Mouse (Mus musculus): ENCODE measurements at regions not wholly inside any gene's neighbourhood (a gene's known extent, or its start where the extent isn't known, plus 50 kb on each side); places are given as distances from the start of the nearest gene placed in this dataset.

- Histone ChIP-seq H3K4me1 (no peaks in the 10 kb centered on the region), H3K9ac (no peak overlapping the region), H3K4me2 (no peak overlapping the region), H3K36me3 (no peaks in the 10 kb centered on the region), H3K27me3 (replicated peaks) (peaks cover 7% of the 10 kb centered on the region), H3K4me3 (no peak overlapping the region), H3K9me3 (replicated peaks) (no peaks in the 10 kb centered on the region), H3K27ac (no peak overlapping the region)
- no peak for ATAC-seq
- WGBS (ENCODE audit: insufficient replicate concordance): 62% methylated on average over 3 of the region's 3 CpGs
These were observed 178.2 kb downstream of the Enc1 start for GRCm38 (mm10) chr13:97419100-97419499.

- no peak overlapping the region for H3K27ac ChIP-seq
- WGBS (ENCODE audit: insufficient replicate concordance): 77% methylated on average over 8 of the region's 8 CpGs
- no peaks in the 10 kb centered on the region for H3K4me1 ChIP-seq
- no peaks in the 10 kb centered on the region for H3K36me3 ChIP-seq
- H3K27me3 ChIP-seq (replicated peaks): peaks cover 4% of the 10 kb centered on the region
- no peak overlapping the region for H3K4me2 ChIP-seq
- H3K9me3 ChIP-seq (replicated peaks): no peaks in the 10 kb centered on the region
- no peak overlapping the region for H3K4me3 ChIP-seq
- ATAC-seq: no peak
- H3K9ac ChIP-seq: no peak overlapping the region
These were observed 177.8 kb downstream of the Enc1 start for GRCm38 (mm10) chr13:97418681-97419080.

- Histone ChIP-seq H3K9me3 (replicated peaks) (no peaks in the 10 kb centered on the region), H3K4me3 (no peak overlapping the region), H3K27me3 (replicated peaks) (peaks cover 4% of the 10 kb centered on the region), H3K27ac (no peak overlapping the region), H3K4me1 (no peaks in the 10 kb centered on the region), H3K36me3 (no peaks in the 10 kb centered on the region), H3K9ac (no peak overlapping the region), H3K4me2 (no peak overlapping the region)
- no peak for ATAC-seq
- 61% methylated on average over 6 of the region's 6 CpGs for WGBS (ENCODE audit: insufficient replicate concordance)
These were observed 177.2 kb downstream of the Enc1 start for GRCm38 (mm10) chr13:97418081-97418480.

GRCm38 (mm10) chr13:97415927-97416709 lies 175.2 kb downstream of the Enc1 start:
- ATAC-seq: no peak
- Histone ChIP-seq H3K9me3 (replicated peaks) (no peaks in the 10 kb centered on the region), H3K36me3 (no peaks in the 10 kb centered on the region), H3K4me1 (no peaks in the 10 kb centered on the region), H3K4me2 (no peak overlapping the region), H3K9ac (no peak overlapping the region), H3K27ac (no peak overlapping the region), H3K27me3 (replicated peaks) (peaks cover 4% of the 10 kb centered on the region; the same call in 1 of the 2 replicates), H3K4me3 (no peak overlapping the region)
- 68% methylated on average over 10 of the region's 10 CpGs for WGBS (ENCODE audit: insufficient replicate concordance)

GRCm38 (mm10) chr13:97415381-97415780 lies 174.5 kb downstream of the Enc1 start:
- Histone ChIP-seq H3K4me1 (no peaks in the 10 kb centered on the region), H3K36me3 (no peaks in the 10 kb centered on the region), H3K4me3 (no peak overlapping the region), H3K9ac (no peak overlapping the region), H3K9me3 (replicated peaks) (no peaks in the 10 kb centered on the region), H3K4me2 (no peak overlapping the region), H3K27ac (no peak overlapping the region), H3K27me3 (replicated peaks) (peaks cover 4% of the 10 kb centered on the region; the same call in 1 of the 2 replicates)
- ATAC-seq: no peak
- WGBS (ENCODE audit: insufficient replicate concordance): 66% methylated on average over 2 of the region's 2 CpGs

GRCm38 (mm10) chr13:97412151-97412550 lies 171.2 kb downstream of the Enc1 start:
- H3K9me3 ChIP-seq (replicated peaks): no peaks in the 10 kb centered on the region
- 67% methylated on average over 4 of the region's 4 CpGs for WGBS (ENCODE audit: insufficient replicate concordance)

GRCm38 (mm10) chr13:97410550-97411201 lies 169.8 kb downstream of the Enc1 start:
- 0 out of 2 replicates have a peak, but pooled peaks cover 6% of the 10 kb centered on the region for H3K4me1 ChIP-seq
- H3K27me3 ChIP-seq (replicated peaks): peaks cover 8% of the 10 kb centered on the region; the same call in 1 of the 2 replicates
- no peaks in the 10 kb centered on the region for H3K9me3 ChIP-seq (replicated peaks)
- no peak overlapping the region for H3K4me3 ChIP-seq
- no peaks in the 10 kb centered on the region for H3K36me3 ChIP-seq
- H3K9ac ChIP-seq: no peak overlapping the region
- no peak overlapping the region for H3K27ac ChIP-seq
- WGBS (ENCODE audit: insufficient replicate concordance): 67% methylated on average over 9 of the region's 9 CpGs
- no peak for ATAC-seq
- no peak overlapping the region for H3K4me2 ChIP-seq

More at GRCm38 (mm10) chr13:97412151-97412550, 171.2 kb downstream of the Enc1 start:
- no peak for ATAC-seq
- Histone ChIP-seq H3K4me3 (no peak overlapping the region), H3K36me3 (no peaks in the 10 kb centered on the region), H3K4me2 (no peak overlapping the region), H3K27me3 (replicated peaks) (peaks cover 8% of the 10 kb centered on the region; the same call in 1 of the 2 replicates), H3K27ac (no peak overlapping the region), H3K4me1 (0 out of 2 replicates have a peak, but pooled peaks cover 6% of the 10 kb centered on the region), H3K9ac (no peak overlapping the region)

- Histone ChIP-seq H3K27ac (no peak overlapping the region), H3K4me2 (no peak overlapping the region), H3K4me3 (no peak overlapping the region), H3K9ac (no peak overlapping the region), H3K27me3 (replicated peaks) (peaks cover 8% of the 10 kb centered on the region; the same call in 1 of the 2 replicates), H3K36me3 (no peaks in the 10 kb centered on the region), H3K9me3 (replicated peaks) (no peaks in the 10 kb centered on the region), H3K4me1 (0 out of 2 replicates have a peak, but pooled peaks cover 6% of the 10 kb centered on the region)
- ATAC-seq: no peak
- WGBS (ENCODE audit: insufficient replicate concordance): 65% methylated on average over 6 of the region's 6 CpGs
These were observed 169.1 kb downstream of the Enc1 start for GRCm38 (mm10) chr13:97409891-97410525.

- no peak for ATAC-seq
- no peak overlapping the region for H3K4me2 ChIP-seq
- H3K4me3 ChIP-seq: no peak overlapping the region
- H3K9ac ChIP-seq: no peak overlapping the region
- H3K4me1 ChIP-seq: 0 out of 2 replicates have a peak, but pooled peaks cover 6% of the 10 kb centered on the region
- no peaks in the 10 kb centered on the region for H3K36me3 ChIP-seq
- H3K27me3 ChIP-seq (replicated peaks): peaks cover 8% of the 10 kb centered on the region; the same call in 1 of the 2 replicates
- 64% methylated on average over 8 of the region's 8 CpGs for WGBS (ENCODE audit: insufficient replicate concordance)
- H3K9me3 ChIP-seq (replicated peaks): no peaks in the 10 kb centered on the region
- no peak overlapping the region for H3K27ac ChIP-seq
These were observed 168.4 kb downstream of the Enc1 start for GRCm38 (mm10) chr13:97409291-97409780.

GRCm38 (mm10) chr13:97408414-97409290 lies 167.7 kb downstream of the Enc1 start:
- Histone ChIP-seq H3K4me3 (no peak overlapping the region), H3K9me3 (replicated peaks) (no peaks in the 10 kb centered on the region), H3K9ac (no peak overlapping the region), H3K27me3 (replicated peaks) (peaks cover 10% of the 10 kb centered on the region; the same call in 1 of the 2 replicates), H3K27ac (no peak overlapping the region), H3K4me2 (no peak overlapping the region), H3K4me1 (0 out of 2 replicates have a peak, but pooled peaks cover 6% of the 10 kb centered on the region), H3K36me3 (no peaks in the 10 kb centered on the region)
- 47% methylated on average over 22 of the region's 22 CpGs for WGBS (ENCODE audit: insufficient replicate concordance)
- no peak for ATAC-seq

- Histone ChIP-seq H3K9me3 (replicated peaks) (no peaks in the 10 kb centered on the region), H3K27me3 (replicated peaks) (peaks cover 11% of the 10 kb centered on the region; the same call in 1 of the 2 replicates), H3K27ac (no peak overlapping the region), H3K4me1 (0 out of 2 replicates have a peak, but pooled peaks cover 6% of the 10 kb centered on the region), H3K36me3 (no peaks in the 10 kb centered on the region), H3K9ac (no peak overlapping the region), H3K4me2 (no peak overlapping the region), H3K4me3 (no peak overlapping the region)
- no peak for ATAC-seq
- WGBS (ENCODE audit: insufficient replicate concordance): 37% methylated on average over 2 of the region's 2 CpGs
These were observed 166.9 kb downstream of the Enc1 start for GRCm38 (mm10) chr13:97407773-97408172.

Data from liver, embryonic 12.5 days (tissue).